Mouse (Mus musculus): Measurements from ENCODE around the gene Naxd. TPM values are rescaled to one million over a fixed set of nuclear protein-coding genes. Genes with fewer than 3 reads are reported as not detected.

The Naxd gene
- polyA plus RNA-seq (2014; fragmentation: Illumina TruSeq; extraction: RNeasy Lipid Tissue Mini Kit (QIAGEN cat#74804); ENCODE audit: low read depth, low replicate concordance) = 14.4 TPM

DNA sequence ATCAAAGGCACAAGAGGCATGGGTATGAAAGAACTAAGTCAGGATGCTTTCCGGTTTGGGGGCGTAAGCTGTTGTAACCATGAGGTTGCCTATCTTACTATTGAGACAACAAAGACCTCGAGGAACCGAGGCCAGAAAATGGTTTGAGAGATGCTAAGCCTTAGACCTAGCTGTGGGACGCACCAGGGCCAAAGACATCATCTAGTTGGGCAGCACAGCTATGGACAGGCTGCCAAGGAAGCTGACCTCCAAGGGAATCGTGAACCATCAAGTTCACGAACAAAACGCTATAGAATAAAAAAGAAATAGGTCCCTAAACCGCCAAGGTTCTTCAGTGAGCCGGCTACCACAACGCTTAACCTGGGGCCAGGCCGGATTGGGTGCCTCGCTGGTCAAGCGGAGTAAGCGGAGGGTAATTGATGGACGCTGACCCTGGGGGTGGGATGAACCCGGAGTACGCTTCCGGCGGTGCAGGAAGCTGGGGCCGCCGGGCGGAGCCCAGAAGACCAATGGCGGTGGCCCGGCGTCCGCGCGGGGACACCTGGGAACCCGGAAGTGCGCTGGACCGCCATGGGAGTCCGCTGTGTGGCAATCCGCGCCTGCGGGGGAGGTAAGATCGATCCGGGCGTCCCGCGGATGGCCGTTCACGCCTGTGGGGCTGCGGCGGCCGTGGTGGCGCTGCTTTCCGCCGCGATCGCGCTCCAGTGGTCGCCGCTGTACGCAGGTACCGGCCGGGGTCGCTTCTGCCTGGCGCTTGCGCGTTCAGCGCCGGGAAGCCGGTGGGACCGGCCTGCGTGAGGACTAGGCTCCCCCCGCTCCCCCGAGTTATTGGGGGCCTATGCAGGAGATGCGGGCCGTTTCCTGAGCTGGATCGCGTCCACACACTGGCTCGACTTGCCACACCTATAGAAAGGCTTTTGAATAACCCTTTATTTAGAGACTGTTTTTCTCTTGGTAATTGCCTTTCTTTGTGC is at the start of gene Naxd:
Naxd (plus strand) TSS at position 490 of the 974 bp plus-strand sequence.

DNA sequence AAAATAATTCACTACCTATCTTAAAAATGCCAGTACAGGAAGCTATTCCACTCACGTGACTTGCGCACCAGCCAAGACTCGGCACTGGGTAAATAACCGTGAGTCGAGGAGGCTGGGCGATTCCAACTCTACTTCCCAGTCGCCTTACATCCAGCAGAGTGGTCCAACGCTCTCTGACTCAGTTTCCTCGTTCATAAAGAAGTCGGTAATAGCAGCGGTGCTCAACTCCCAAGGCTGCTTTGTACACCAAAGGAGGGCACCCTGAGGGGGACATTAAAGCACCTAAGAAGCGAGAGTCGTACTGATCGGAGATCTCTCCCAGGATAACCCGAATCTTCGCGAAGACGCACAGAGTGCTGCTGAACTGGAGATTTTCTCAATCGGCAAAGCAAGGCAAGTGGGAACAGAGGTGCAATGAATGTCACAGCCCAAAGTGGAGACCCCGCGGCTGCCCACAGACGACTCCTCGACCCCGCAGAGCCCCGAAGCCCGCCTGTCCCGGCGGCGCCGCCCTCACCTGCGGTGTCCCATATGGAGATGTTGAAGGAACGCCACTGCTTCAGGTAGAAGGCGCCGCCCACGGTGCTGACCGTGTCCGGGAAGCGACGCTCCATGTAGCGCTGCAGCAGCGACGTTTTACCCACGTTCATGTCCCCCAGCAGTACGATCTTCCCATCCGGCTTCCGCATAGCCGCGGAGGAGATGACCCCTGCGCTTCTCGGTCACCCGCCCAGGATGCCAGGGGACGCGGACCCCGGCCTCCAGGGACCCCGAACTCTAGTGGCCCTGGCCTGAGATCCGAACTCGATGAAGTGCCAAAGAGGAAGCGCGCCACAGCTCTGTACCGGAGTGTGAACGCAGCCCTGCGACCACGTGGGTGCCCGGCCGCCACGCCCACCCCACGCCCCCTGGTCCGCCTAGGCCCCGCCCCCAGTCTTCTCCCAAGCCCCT is 19.2 kb upstream of the Naxd start, which contains the start of gene Rab20:
Rab20 (minus strand) TSS at position 900 of the 951 bp plus-strand sequence.

DNA sequence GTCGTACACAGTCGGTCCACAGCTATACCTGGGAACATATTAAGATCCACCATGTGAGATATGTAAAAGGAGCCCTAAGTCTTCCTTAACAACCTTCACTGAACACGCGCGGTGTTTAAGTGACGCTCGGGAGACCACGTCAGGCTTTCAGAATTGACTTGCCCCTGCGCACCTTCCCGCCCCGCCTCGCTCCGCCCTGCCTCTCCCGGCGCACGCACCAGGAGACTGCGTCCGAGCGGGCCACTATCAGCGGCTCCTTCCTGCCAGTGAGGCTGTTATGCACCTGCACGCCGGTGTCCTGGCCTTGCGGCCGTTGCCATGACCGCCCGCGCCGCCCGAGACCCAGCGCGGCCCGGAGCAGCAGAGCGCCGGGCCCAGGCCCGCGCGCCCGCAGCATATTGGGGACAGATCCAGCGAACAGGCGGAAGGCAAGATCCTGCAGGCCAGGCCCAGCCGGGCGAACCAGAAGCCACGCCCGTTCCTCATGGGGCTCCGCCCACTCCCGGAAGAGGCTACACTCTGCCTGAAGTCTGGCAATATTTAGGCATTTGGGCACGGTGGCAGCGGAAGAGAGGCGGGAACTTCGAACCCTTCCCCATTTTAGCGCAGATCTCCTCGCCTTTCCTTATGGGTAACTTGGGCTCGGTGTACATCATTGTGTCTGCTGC is 53.1 kb downstream of the Naxd start, which contains the start of gene Cars2:
Cars2 (minus strand) TSS at position 503 of the 668 bp plus-strand sequence.

DNA sequence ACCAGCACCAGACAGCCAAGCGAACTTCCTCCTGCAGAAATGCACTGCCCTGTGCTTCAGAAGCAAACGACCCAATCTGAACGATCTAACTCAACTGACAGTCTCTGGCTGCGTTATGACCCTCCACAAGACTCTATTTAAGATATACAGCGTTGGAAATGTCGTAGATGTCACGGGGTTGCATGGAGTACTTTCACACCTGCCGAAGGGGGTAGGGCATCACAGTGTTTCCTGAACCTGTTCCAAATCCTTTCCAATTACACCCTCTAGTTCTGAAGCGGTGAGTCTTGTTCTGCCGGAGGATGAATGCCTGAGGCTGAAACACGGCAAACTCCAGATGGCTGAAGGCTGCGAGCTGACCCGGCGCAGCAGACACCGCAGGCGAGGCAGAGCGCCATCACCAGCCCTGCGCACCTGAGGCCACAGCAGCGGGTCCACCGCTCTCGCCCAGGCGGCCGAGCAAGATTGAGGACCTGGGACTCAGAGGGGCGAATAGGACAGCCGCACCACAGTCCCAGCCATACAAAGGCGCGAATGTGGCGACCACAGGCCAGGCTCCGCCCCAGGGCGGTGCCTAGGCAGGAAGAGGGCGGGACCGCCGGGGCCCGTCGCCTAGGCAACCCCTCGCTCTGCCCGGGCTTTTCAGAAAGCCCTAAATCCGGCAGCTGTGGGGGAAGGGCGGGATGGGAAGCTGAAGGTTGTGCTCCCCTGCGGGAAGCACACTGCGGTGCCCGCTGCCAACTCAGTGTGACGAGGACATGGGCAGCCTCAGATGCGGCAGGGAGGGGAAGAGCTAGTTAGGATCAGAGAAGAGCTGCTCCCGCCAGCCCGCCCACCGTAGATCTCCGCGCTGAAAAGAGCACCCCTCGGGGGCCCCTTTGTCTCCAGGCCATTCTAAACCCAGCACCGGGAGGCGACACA is 57.8 kb downstream of the Naxd start, which contains the start of gene Ing1:
Ing1 (plus strand) TSS at position 773 of the 921 bp plus-strand sequence.

Other genes with a start within 250 kb of the Naxd start
- 2.2 TPM for gene Col4a2, start 184.7 kb upstream of the Naxd start, polyA plus RNA-seq (2014; fragmentation: Illumina TruSeq; extraction: RNeasy Lipid Tissue Mini Kit (QIAGEN cat#74804); ENCODE audit: low read depth, low replicate concordance)
- gene Col4a1, start 184.7 kb upstream of the Naxd start, polyA plus RNA-seq (2014; fragmentation: Illumina TruSeq; extraction: RNeasy Lipid Tissue Mini Kit (QIAGEN cat#74804); ENCODE audit: low read depth, low replicate concordance) = 34.5 TPM
- 5.1 TPM for gene Rab20, start 18.8 kb upstream of the Naxd start, polyA plus RNA-seq (2014; fragmentation: Illumina TruSeq; extraction: RNeasy Lipid Tissue Mini Kit (QIAGEN cat#74804); ENCODE audit: low read depth, low replicate concordance)
- gene Cars2, start 53.3 kb downstream of the Naxd start, polyA plus RNA-seq (2014; fragmentation: Illumina TruSeq; extraction: RNeasy Lipid Tissue Mini Kit (QIAGEN cat#74804); ENCODE audit: low read depth, low replicate concordance) = 11.7 TPM
- gene Ing1, start 58.1 kb downstream of the Naxd start, polyA plus RNA-seq (2014; fragmentation: Illumina TruSeq; extraction: RNeasy Lipid Tissue Mini Kit (QIAGEN cat#74804); ENCODE audit: low read depth, low replicate concordance) = 38.8 TPM
- 108 TPM for gene Ankrd10, start 138.3 kb downstream of the Naxd start, polyA plus RNA-seq (2014; fragmentation: Illumina TruSeq; extraction: RNeasy Lipid Tissue Mini Kit (QIAGEN cat#74804); ENCODE audit: low read depth, low replicate concordance)
- not detected for gene 1700016D06Rik, start 203.6 kb downstream of the Naxd start, polyA plus RNA-seq (2014; fragmentation: Illumina TruSeq; extraction: RNeasy Lipid Tissue Mini Kit (QIAGEN cat#74804); ENCODE audit: low read depth, low replicate concordance)
- gene Arhgef7, start 230.2 kb downstream of the Naxd start, polyA plus RNA-seq (2014; fragmentation: Illumina TruSeq; extraction: RNeasy Lipid Tissue Mini Kit (QIAGEN cat#74804); ENCODE audit: low read depth, low replicate concordance) = 14.0 TPM